Mouse (Mus musculus) CH12.LX (cell line): ENCODE data around the gene Rbpjl.

Source experiments
- BHLHE40 ChIP-seq: IDR thresholded peaks from 2 replicates; pipeline ENCODE4 v1.6.1; 2011; ENCODE audit warnings: mild to moderate bottlenecking, low read depth, low read length, improper control_type of control experiment
- CTCF ChIP-seq, 2 experiments: IDR thresholded peaks in 1 of 2; conservative IDR thresholded peaks in 1 of 2; 2 replicates each; pipeline ENCODE4 v1.5.1; 2011 to 2012; ENCODE audit warnings: low read depth in 2 of 2, low read length in 2 of 2, improper control_type of control experiment in 1 of 2, inconsistent platforms in 1 of 2, mild to moderate bottlenecking in 1 of 2, moderate library complexity in 1 of 2
- EP300 ChIP-seq: IDR thresholded peaks from 2 replicates; pipeline ENCODE4 v1.6.1; 2011; ENCODE audit warnings: low read length, improper control_type of control experiment
- POLR2A ChIP-seq: IDR thresholded peaks from 2 replicates; pipeline ENCODE4 v1.6.1; 2011; ENCODE audit warnings: low read depth, mild to moderate bottlenecking, improper control_type of control experiment, low read length
- SIN3A ChIP-seq: IDR thresholded peaks from 2 replicates; pipeline ENCODE4 v1.6.1; 2012; ENCODE audit warnings: low read length, improper control_type of control experiment, inconsistent platforms
- SMC3 ChIP-seq: IDR thresholded peaks from 2 replicates; pipeline ENCODE4 v1.6.1; 2011; ENCODE audit warnings: low read depth, low read length, improper control_type of control experiment
- ZC3H11A ChIP-seq: IDR thresholded peaks from 2 replicates; pipeline ENCODE4 v1.6.1; 2012; ENCODE audit warnings: low read depth, mild to moderate bottlenecking, inconsistent platforms, low read length, improper control_type of control experiment
- ZKSCAN1 ChIP-seq: IDR thresholded peaks from 2 replicates; pipeline ENCODE4 v1.6.1; 2012; ENCODE audit warnings: low read depth, inconsistent platforms, low read length, improper control_type of control experiment, borderline replicate concordance
- ZNF384 ChIP-seq: IDR thresholded peaks from 2 replicates; pipeline ENCODE4 v1.6.1; 2012; ENCODE audit warnings: low read depth, low read length, improper control_type of control experiment, inconsistent platforms

DNA sequence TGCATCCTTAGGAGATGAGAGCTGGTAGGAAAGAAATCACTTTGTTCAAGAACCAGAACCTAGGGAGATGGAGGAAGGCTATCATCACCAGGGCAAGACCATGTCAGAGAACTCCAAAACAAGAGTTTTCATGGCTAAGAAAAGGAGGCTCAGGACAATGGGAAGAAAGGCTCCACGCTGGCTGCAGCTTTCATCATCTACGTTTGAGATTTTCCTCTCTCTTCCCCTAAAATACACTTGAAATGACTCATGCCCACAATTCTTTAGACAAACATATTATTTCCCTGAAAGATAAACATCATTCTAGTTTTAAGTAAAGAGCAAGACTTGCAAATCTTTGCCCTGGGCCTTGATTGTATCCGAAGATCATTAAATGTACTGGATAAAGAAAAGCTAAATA is 31.6 kb upstream of the Rbpjl start:
- no peak for TF ChIP-seq ZNF384
- no peak for TF ChIP-seq SMC3
- TF ChIP-seq SIN3A, result no peak
- no peak for TF ChIP-seq CTCF (conservative IDR thresholded peaks at IDR 0.05 in 1 of 2, IDR thresholded peaks at IDR 0.05 in 1 of 2; ENCODE audit: low read depth in 2 of 2, low read length in 2 of 2)
- TF ChIP-seq BHLHE40, result no peak
- TF ChIP-seq POLR2A, result no peak
- no peak for TF ChIP-seq EP300
- TF ChIP-seq ZKSCAN1, result no peak
- TF ChIP-seq ZC3H11A, result no peak
